Mouse (Mus musculus): ENCODE measurements around the gene Tmem132a. TPM values are rescaled to one million over a fixed set of nuclear protein-coding genes. Genes with fewer than 3 reads are reported as not detected.

Tmem132a gene
- polyA plus RNA-seq, 1 experiment from 2014 or later: 65.6 TPM

GRCm38 (mm10) chr19:10870676-10871075, 936 bp upstream of the Tmem132a start:
- Histone ChIP-seq H3K4me3 (replicated peaks) (no peak overlapping the region), H3K9ac (no peak overlapping the region), H3K36me3 (peaks cover 39% of the 10 kb centered on the region), H3K27me3 (replicated peaks) (no peaks in the 10 kb centered on the region), H3K4me2 (no peak overlapping the region), H3K9me3 (no peaks in the 10 kb centered on the region), H3K27ac (peak overlapping the region; percentile 64), H3K4me1 (peaks cover 34% of the 10 kb centered on the region)
- WGBS: 85% methylated on average over 3 of the region's 3 CpGs
- no peak for ATAC-seq (ENCODE audit: insufficient read depth, low FRiP score, low read depth)

- Histone ChIP-seq H3K4me2 (peak overlapping the region; percentile 86), H3K9ac (peak overlapping the region; percentile 47), H3K9me3 (no peaks in the 10 kb centered on the region), H3K4me3 (replicated peaks) (peak overlapping the region; percentile 66), H3K36me3 (peaks cover 46% of the 10 kb centered on the region), H3K4me1 (peaks cover 34% of the 10 kb centered on the region), H3K27ac (peak overlapping the region; percentile 64), H3K27me3 (replicated peaks) (no peaks in the 10 kb centered on the region)
- peak; percentile 86 for ATAC-seq (ENCODE audit: insufficient read depth, low FRiP score, low read depth)
- under 1% methylated on average over 43 of the region's 43 CpGs for WGBS
These were observed 377 bp downstream of the Tmem132a start for GRCm38 (mm10) chr19:10869241-10869885.

- peak overlapping the region; percentile 86 for H3K4me2 ChIP-seq
- ATAC-seq (ENCODE audit: insufficient read depth, low FRiP score, low read depth): no peak
- no peaks in the 10 kb centered on the region for H3K9me3 ChIP-seq
- peak overlapping the region; percentile 47 for H3K9ac ChIP-seq
- peaks cover 34% of the 10 kb centered on the region for H3K4me1 ChIP-seq
- H3K27ac ChIP-seq: peak overlapping the region; percentile 21; the same call in 1 of the 2 replicates
- no peaks in the 10 kb centered on the region for H3K27me3 ChIP-seq (replicated peaks)
- peak overlapping the region; percentile 66 for H3K4me3 ChIP-seq (replicated peaks)
- 1% methylated on average over 16 of the region's 17 CpGs for WGBS
- peaks cover 48% of the 10 kb centered on the region for H3K36me3 ChIP-seq
These were observed 1.1 kb downstream of the Tmem132a start for GRCm38 (mm10) chr19:10868623-10869141.

GRCm38 (mm10) chr19:10867946-10868622, 1.7 kb downstream of the Tmem132a start:
- no peak for ATAC-seq (ENCODE audit: insufficient read depth, low FRiP score, low read depth)
- WGBS: 18% methylated on average over 5 of the region's 5 CpGs
- no peaks in the 10 kb centered on the region for H3K27me3 ChIP-seq (replicated peaks)
- peak overlapping the region; percentile 86 for H3K4me2 ChIP-seq
- peaks cover 48% of the 10 kb centered on the region for H3K36me3 ChIP-seq
- H3K9ac ChIP-seq: peak overlapping the region; percentile 47
- H3K4me3 ChIP-seq (replicated peaks): peak overlapping the region; percentile 66
- H3K4me1 ChIP-seq: peaks cover 34% of the 10 kb centered on the region
- H3K9me3 ChIP-seq: no peaks in the 10 kb centered on the region
- H3K27ac ChIP-seq: no peak overlapping the region

- no peak for ATAC-seq (ENCODE audit: insufficient read depth, low FRiP score, low read depth)
- Histone ChIP-seq H3K27me3 (replicated peaks) (no peaks in the 10 kb centered on the region), H3K36me3 (peaks cover 42% of the 10 kb centered on the region), H3K4me1 (peaks cover 34% of the 10 kb centered on the region), H3K27ac (no peak overlapping the region), H3K4me3 (replicated peaks) (no peak overlapping the region), H3K9ac (no peak overlapping the region), H3K4me2 (no peak overlapping the region), H3K9me3 (no peaks in the 10 kb centered on the region)
- WGBS: 90% methylated on average over 13 of the region's 13 CpGs
These were observed 3.4 kb downstream of the Tmem132a start for GRCm38 (mm10) chr19:10866351-10866750.

GRCm38 (mm10) chr19:10860072-10860497, 9.7 kb downstream of the Tmem132a start:
- no peak overlapping the region for H3K4me3 ChIP-seq (replicated peaks)
- no peak for ATAC-seq (ENCODE audit: insufficient read depth, low FRiP score, low read depth)
- no peaks in the 10 kb centered on the region for H3K4me1 ChIP-seq
- H3K27me3 ChIP-seq (replicated peaks): no peaks in the 10 kb centered on the region
- no peak overlapping the region for H3K27ac ChIP-seq
- no peaks in the 10 kb centered on the region for H3K9me3 ChIP-seq
- H3K4me2 ChIP-seq: no peak overlapping the region
- H3K36me3 ChIP-seq: peaks cover 60% of the 10 kb centered on the region
- no peak overlapping the region for H3K9ac ChIP-seq
- WGBS: 47% methylated on average over 22 of the region's 22 CpGs

GRCm38 (mm10) chr19:10856520-10856919, 13.2 kb downstream of the Tmem132a start:
- 56% methylated on average over 2 of the region's 2 CpGs for WGBS
- H3K36me3 ChIP-seq: peaks cover 33% of the 10 kb centered on the region
- H3K4me3 ChIP-seq (replicated peaks): no peak overlapping the region
- no peaks in the 10 kb centered on the region for H3K9me3 ChIP-seq
- H3K4me2 ChIP-seq: no peak overlapping the region
- H3K4me1 ChIP-seq: no peaks in the 10 kb centered on the region
- ATAC-seq (ENCODE audit: insufficient read depth, low FRiP score, low read depth): no peak
- no peak overlapping the region for H3K27ac ChIP-seq
- H3K27me3 ChIP-seq (replicated peaks): no peaks in the 10 kb centered on the region
- H3K9ac ChIP-seq: no peak overlapping the region

GRCm38 (mm10) chr19:10855422-10855821, 14.3 kb downstream of the Tmem132a start:
- ATAC-seq (ENCODE audit: insufficient read depth, low FRiP score, low read depth): no peak
- H3K27me3 ChIP-seq (replicated peaks): no peaks in the 10 kb centered on the region
- no peaks in the 10 kb centered on the region for H3K4me1 ChIP-seq
- 78% methylated on average over 3 of the region's 3 CpGs for WGBS
- no peak overlapping the region for H3K9ac ChIP-seq
- H3K36me3 ChIP-seq: peaks cover 22% of the 10 kb centered on the region
- H3K4me3 ChIP-seq (replicated peaks): no peak overlapping the region
- no peak overlapping the region for H3K27ac ChIP-seq
- no peak overlapping the region for H3K4me2 ChIP-seq
- H3K9me3 ChIP-seq: no peaks in the 10 kb centered on the region

- Histone ChIP-seq H3K4me3 (replicated peaks) (no peak overlapping the region), H3K36me3 (no peaks in the 10 kb centered on the region), H3K9ac (no peak overlapping the region), H3K27ac (no peak overlapping the region), H3K27me3 (replicated peaks) (0 out of 2 replicates have a peak, but pooled peaks cover 3% of the 10 kb centered on the region), H3K4me1 (peaks cover 9% of the 10 kb centered on the region), H3K4me2 (no peak overlapping the region), H3K9me3 (no peaks in the 10 kb centered on the region)
- no peak for ATAC-seq (ENCODE audit: insufficient read depth, low FRiP score, low read depth)
- WGBS: 43% methylated on average over 3 of the region's 3 CpGs
These were observed 22.2 kb downstream of the Tmem132a start for GRCm38 (mm10) chr19:10847311-10848087.

GRCm38 (mm10) chr19:10846150-10846549, 23.6 kb downstream of the Tmem132a start:
- Histone ChIP-seq H3K36me3 (no peaks in the 10 kb centered on the region), H3K4me3 (replicated peaks) (no peak overlapping the region), H3K27ac (peak overlapping the region; percentile 18; the same call in 1 of the 2 replicates), H3K9me3 (no peaks in the 10 kb centered on the region), H3K27me3 (replicated peaks) (0 out of 2 replicates have a peak, but pooled peaks cover 3% of the 10 kb centered on the region), H3K9ac (no peak overlapping the region), H3K4me1 (peaks cover 9% of the 10 kb centered on the region), H3K4me2 (no peak overlapping the region)
- 55% methylated on average over 7 of the region's 7 CpGs for WGBS
- ATAC-seq (ENCODE audit: insufficient read depth, low FRiP score, low read depth): no peak

GRCm38 (mm10) chr19:10845454-10845853, 24.3 kb downstream of the Tmem132a start:
- 0 out of 2 replicates have a peak, but pooled peaks cover 3% of the 10 kb centered on the region for H3K27me3 ChIP-seq (replicated peaks)
- H3K4me1 ChIP-seq: peaks cover 9% of the 10 kb centered on the region
- no peaks in the 10 kb centered on the region for H3K9me3 ChIP-seq
- H3K27ac ChIP-seq: no peak overlapping the region
- H3K4me3 ChIP-seq (replicated peaks): no peak overlapping the region
- 80% methylated on average over 3 of the region's 3 CpGs for WGBS
- no peak overlapping the region for H3K4me2 ChIP-seq
- H3K36me3 ChIP-seq: no peaks in the 10 kb centered on the region
- ATAC-seq (ENCODE audit: insufficient read depth, low FRiP score, low read depth): no peak
- H3K9ac ChIP-seq: no peak overlapping the region

Measured in stomach, embryonic 15.5 days (tissue).